Mouse (Mus musculus) CD4-positive, CD25-positive, alpha-beta regulatory T cell, adult 2 months (primary cell): ENCODE measurements around the gene Sparc.

Experiments used
- DNase-seq: peaks from one replicate; pipeline ENCODE4 v3.0.0-alpha.2; 2012; ENCODE audit warnings: low read depth, low spot score

The Sparc gene

GRCm38 (mm10) chr11:55407133-55407532 is 15.8 kb downstream of the Sparc start:
- no peak for DNase-seq

GRCm38 (mm10) chr11:55405601-55406469 is 17.1 kb downstream of the Sparc start:
- no peak for DNase-seq

- DNase-seq = no peak
Observed at GRCm38 (mm10) chr11:55404659-55405457, 18.1 kb downstream of the Sparc start.

GRCm38 (mm10) chr11:55400863-55401262 is 22.1 kb downstream of the Sparc start:
- no peak for DNase-seq

GRCm38 (mm10) chr11:55398371-55398770 is 24.6 kb downstream of the Sparc start:
- DNase-seq = no peak

GRCm38 (mm10) chr11:55397441-55397840 is 25.5 kb downstream of the Sparc start:
- no peak for DNase-seq

- DNase-seq = no peak
Observed at GRCm38 (mm10) chr11:55397036-55397435, 25.9 kb downstream of the Sparc start.

GRCm38 (mm10) chr11:55395073-55395642 is 27.8 kb downstream of the Sparc start:
- no peak for DNase-seq

- DNase-seq = no peak
Observed at GRCm38 (mm10) chr11:55394592-55394991, 28.4 kb downstream of the Sparc start.

- DNase-seq = no peak
Observed at GRCm38 (mm10) chr11:55392474-55392873, 30.5 kb downstream of the Sparc start.

GRCm38 (mm10) chr11:55389778-55390177 is 33.2 kb downstream of the Sparc start:
- DNase-seq = peak; percentile 64

- DNase-seq = no peak
Observed at GRCm38 (mm10) chr11:55387576-55387975, 35.4 kb downstream of the Sparc start.

- peak; percentile 82 for DNase-seq
Observed at GRCm38 (mm10) chr11:55386424-55387063, 36.4 kb downstream of the Sparc start.

- DNase-seq = no peak
Observed at GRCm38 (mm10) chr11:55383463-55384045, 39.4 kb downstream of the Sparc start.

GRCm38 (mm10) chr11:55380908-55381307 is 42.1 kb downstream of the Sparc start:
- no peak for DNase-seq

- no peak for DNase-seq
Observed at GRCm38 (mm10) chr11:55378371-55378770, 44.6 kb downstream of the Sparc start.

GRCm38 (mm10) chr11:55373838-55374237 is 49.1 kb downstream of the Sparc start:
- peak; percentile 42 for DNase-seq

GRCm38 (mm10) chr11:55373373-55373772 is 49.6 kb downstream of the Sparc start:
- no peak for DNase-seq

GRCm38 (mm10) chr11:55372001-55372400 is 51.0 kb downstream of the Sparc start:
- DNase-seq = no peak

GRCm38 (mm10) chr11:55369093-55369471 is 53.9 kb downstream of the Sparc start:
- no peak for DNase-seq

- no peak for DNase-seq
Observed at GRCm38 (mm10) chr11:55368388-55369092, 54.4 kb downstream of the Sparc start.
